Mouse (Mus musculus): ENCODE results near the gene Dmbt1.
"Not testable (repeated sequence)": the region's sequence is repeated elsewhere in the genome, so short reads cannot be mapped to it uniquely, and the experiment has no call there.

The Dmbt1 gene

DNA sequence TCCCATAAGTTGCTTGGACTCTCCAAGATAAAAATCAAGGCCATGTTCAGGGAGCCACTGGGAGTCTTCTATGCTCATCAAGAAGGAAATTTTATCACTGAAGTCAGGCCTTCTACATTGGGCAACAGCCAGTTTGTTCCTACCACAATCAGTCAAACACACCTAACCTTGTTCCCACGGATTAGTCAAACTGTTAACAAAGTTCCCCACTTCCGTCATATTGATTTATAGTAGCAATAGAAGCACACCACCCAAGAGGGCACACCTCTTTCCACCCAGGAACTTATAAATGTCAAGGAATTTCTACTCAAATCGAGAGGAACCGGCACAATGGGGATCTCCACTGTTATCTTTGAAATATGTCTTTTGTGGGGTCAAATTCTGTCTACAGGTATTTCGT is at the start of gene Dmbt1:
Gene Dmbt1 (plus strand): TSS at position 299 of the 400 bp plus-strand sequence.
- no peak for DNase-seq

DNA sequence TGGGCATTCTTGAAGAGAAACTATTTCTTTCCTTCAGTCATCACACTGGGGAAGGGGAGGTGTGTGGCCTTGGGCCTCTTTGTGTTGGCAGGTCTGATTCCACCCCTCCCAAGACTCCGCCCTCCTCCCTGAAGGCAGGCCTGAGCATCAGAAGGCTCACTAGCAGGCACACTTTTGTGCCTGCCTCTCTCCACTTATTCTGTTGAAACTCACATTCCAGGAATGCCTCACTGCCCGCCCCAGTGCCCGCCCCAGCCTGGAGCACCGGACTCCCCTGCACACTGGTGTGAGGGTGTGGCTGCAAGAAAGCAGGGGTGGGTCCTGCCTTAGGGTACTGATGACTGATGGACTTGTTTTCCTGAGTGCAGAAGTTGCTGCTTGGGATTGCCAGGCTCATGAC is 49.5 kb upstream of the Dmbt1 start:
- DNase-seq = peak; percentile 61

DNA sequence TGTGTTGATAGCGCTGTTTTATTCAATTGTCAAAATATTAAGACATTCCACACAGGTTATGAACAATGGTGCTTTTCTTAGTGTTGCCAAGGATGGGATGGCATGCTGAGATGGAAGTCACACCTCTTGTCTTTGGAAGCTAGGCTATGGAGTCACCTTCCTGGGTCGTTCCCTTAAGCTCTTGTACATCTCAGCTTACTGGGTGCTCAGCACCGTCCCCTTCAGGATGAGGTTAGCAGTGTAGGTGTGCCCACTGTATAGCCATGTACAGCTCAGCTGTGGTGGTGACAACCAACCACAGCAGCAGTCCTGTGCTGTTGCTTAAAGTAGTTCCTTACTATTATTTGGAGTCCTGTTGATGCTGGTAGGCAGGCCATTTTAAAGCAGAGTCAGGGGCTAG is 49.0 kb upstream of the Dmbt1 start:
- no peak for DNase-seq

DNA sequence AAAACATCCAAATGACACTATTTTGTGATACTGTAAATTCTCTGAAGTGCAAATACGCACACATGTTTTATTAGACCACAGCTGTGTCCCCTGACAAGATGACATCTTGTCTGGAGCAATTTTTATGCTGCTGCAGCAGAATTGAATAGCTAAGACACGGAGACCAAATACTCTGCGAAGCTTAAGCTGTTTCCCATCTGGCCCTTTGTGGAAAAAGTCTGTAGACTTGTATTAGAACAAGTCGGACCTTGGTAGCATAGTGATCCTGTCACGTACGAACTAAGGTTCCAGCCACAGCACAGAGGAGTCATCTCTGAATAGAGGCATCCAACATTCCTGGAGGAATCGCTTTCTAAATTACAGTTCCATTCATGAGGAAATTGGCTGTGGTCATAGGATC is 47.6 kb upstream of the Dmbt1 start:
- no peak for DNase-seq

DNA sequence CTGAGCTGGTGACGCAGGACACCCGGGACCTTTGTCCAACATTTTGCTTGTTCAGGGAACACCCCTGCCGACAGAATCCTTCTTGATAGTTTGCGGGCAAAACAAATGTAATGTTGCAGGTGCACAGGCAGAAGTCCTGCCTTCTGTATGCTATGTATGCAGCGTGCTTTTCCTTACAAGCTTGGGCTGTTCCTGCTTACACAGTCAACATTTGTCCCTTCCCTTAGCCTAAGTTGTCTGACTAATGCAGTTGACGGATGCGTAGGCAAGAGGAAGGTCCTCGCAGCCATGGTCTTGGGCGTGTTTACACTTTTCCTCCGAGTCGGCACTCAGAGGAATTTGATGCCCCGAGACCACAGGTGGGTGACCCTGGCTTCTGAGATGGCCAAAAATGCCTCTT is 46.7 kb upstream of the Dmbt1 start:
- no peak for DNase-seq

DNA sequence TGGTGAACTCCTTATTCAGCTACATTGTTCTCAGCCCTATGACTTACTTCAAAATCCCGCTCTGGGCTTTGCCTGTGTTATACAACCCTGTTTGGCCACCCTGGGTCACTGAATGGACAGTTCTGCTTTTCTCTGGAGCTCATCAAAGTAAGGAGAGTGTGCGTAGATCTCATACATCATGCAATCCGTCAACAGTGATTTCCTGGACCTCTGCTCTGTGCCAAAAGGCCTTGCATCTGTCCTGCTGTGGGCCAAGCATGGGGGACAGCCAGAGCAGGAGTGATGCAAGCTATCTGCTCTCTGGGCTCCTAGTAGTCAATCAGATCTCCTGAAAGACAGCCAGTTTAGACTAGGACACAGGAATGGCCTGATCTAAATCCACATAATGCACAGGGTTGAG is 46.1 kb upstream of the Dmbt1 start:
- DNase-seq = no peak

DNA sequence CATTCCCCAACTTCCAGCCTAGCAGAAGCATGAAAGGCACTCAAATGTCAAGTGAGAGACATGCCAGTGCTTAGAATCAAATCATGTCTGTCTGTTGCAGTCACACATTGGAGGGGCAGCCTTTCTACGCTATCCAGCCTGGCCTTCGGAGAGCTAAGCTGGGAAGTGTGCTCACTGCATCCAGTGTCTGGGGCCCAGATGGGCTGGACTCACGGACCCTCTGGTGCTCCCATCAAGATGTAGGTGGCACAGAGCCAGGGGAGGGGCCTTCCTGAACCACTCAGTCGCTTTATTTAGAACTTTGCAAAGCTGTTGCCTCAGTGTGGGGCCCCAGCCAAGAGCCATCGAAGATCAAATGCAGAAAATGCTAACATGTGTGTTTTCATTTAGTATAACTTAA is 43.7 kb upstream of the Dmbt1 start:
- DNase-seq = no peak

DNA sequence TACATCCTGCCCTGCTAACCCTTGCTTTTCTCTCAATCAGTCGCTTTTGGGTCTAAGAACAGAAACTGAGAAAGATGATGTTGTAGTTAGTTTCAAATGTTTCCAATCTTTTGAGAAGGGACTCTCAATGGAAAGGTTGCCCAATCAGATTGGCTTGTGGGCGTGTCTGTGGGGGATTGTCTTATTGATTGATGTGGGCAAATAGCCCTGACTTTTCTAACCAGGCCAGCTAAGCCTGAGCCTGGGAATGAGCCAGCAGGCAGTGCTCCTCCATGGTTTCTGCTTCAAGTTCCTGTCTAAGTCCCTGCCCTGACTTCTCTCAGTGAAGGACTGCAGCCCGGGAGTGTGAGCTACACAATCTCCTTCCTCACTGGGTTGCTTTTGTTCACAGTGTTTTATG is 42.5 kb upstream of the Dmbt1 start:
- no peak for DNase-seq

DNA sequence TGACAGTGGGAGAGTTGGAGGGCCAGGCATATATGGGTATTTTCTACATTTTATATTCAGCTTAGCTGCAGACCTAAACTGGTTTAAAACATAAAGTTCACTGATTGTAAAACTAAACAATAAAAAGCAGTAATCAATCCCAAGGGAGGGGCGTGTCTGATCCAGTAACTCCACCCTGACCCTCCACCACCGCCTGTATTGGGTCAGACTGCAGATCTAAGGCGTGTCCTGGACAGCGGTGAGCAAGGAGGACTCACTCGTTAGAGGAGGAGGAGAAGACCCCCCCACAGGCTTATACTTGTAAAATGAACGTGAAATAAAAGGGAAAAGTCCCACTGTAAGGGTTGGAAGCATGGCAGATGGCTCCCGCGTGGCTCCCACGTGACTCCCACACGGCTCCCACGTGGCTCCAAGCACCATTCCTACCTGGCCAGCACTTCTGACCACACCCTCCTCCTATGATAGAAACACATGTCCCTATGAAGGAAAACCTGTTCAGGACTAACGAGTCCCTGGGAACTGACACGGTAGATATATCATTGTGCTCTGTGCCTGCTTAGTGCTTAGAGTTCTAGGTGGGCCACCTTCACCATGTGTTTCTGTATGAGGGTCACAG is 40.6 kb upstream of the Dmbt1 start:
- no peak for DNase-seq

DNA sequence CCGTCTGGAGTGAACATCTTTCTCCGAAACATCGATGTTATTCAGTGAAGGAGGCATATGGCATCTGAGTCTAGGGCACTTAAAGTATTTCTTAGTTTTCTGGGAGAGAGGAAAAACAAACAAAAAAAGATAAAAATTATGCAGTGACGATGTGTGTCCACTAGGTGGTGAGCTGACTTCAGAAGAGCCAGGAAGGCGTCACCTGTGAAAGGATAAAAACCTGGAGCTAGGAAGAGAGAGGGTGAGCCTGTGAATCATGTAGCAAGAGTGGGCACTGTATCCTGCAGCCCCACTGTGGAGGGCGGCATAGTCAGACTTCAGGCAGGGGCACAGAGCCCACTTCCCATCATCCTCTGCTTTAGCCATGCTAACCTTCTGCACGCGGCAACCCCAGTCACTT is 37.9 kb upstream of the Dmbt1 start:
- DNase-seq = no peak

DNA sequence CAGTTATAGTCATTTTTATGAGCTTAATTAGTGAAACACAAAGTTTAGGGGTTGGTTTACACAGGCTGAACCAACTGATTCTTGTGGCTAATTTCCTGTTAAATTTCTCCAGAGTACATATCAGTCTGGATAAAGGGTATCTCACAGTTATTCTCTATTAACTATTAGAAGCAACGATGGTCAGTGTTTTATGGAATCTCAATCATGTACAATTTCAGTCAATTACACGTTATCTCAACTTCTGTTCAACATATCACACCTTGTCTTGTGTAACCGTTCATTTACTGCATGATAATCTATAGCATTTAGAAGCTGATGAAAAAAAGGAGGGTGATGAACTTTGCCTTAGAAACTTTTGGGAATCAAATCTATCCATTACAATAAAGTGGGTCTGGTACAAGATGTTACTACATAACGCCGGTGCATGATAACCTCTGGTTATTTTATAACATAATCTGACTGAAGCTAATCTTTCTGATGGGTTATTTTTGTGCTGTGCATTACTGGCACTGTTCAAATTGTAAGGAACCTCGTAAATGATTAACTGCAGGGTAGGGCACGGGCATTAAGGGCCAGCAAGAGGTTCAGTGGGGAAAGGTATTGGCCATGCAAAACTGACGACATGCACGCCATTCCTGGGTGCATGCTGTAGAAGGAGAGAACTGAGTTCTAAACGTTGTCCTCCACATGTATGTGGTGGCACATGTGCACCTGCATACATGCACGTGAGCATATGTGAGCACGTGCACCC is 29.7 kb upstream of the Dmbt1 start:
- DNase-seq = no peak

DNA sequence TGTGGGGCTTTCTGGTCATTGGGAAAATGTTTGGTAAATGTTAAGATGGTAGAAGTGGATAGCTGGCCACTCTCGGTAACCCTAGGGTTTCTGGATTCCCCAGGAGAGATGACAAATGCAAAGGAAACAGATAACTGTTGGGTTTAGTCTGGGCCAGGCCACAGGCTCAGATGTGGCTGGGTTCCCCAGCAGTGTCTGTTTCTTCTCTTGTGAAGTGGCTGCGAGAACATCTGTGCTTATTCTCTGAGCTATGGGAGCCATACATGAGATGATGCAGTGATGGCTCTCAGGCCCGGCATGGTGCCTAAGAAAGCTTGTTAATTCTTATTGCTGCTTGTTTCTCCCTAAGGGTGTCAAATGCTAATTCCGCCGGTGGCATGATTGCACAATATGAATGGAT is 27.8 kb upstream of the Dmbt1 start:
- no peak for DNase-seq

DNA sequence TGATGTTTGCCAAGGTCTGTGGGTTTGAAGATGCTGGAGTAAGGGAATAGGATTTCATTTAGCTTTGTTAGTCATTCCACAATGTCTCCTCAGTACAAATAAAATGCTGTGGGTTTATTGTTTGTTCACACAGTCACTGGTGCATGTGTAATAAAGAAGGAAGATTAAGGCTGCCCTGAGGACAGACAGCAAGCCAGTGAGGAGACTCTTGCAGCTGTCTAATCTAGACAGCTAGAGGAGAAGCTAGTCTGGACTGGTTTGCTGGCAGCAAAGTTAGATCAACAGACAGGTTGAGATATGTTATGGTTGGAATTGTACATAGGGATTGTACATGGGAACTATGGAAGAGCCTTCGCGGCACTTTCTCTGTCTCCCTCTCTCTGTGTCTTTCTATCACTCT is 24.6 kb upstream of the Dmbt1 start:
- DNase-seq = no peak

DNA sequence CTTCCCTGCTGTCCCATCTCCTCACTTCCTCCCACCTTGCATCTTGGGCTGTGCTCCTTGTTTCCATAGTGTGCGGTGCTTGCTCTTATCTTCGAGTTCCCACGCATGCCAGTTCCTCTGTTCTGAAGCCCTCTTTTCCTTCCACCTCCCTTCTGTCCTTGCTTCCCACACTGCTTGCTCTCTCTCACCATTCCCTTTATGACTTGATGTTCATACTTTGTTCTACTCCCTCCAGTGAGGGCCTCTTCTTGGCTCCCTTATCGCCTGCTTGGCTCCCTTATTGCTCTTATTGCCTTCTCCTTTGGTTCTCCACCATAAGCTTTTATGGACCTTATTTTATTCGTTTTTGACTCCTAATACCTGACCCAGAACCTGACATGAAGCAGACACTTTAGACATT is 22.7 kb upstream of the Dmbt1 start:
- no peak for DNase-seq

DNA sequence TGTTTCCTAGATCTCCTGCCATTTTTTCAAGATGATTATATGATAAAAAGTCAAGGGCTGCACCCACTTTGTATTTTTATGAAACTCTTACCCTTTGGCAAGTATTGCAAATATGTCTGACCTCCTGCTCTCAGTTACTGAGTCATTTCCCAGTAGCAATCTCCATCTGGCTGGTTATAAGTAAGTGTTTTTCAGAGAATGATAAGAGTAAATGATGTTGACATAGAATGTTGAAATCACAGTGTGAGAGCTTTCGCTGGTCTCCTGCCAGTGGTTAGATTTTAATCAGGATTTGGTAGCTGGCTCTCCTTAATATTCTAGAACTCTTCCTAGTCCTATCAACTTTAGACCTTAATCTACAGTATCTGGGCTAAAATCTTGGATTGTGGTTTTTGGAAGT is 20.0 kb upstream of the Dmbt1 start:
- peak; percentile 55 for DNase-seq

DNA sequence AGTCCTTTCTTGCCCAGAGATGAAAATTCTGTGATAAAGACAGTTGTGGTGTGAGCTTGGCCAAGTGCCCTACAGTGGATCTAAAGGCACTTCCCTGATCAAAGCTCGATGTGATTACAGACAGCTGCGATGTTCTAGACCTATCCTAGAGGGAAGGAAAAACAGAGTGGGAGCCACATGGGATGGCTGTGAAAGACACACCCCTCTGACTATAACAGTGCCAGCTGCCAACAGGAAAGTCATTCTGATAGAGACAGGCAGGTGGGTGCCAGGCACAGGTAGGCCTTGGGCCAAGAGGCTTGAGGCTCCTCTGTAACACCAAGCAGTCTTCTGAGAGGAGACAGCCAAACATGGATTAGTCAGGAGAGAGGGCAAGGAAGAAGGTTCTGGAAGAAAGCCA is 12.7 kb upstream of the Dmbt1 start:
- no peak for DNase-seq

DNA sequence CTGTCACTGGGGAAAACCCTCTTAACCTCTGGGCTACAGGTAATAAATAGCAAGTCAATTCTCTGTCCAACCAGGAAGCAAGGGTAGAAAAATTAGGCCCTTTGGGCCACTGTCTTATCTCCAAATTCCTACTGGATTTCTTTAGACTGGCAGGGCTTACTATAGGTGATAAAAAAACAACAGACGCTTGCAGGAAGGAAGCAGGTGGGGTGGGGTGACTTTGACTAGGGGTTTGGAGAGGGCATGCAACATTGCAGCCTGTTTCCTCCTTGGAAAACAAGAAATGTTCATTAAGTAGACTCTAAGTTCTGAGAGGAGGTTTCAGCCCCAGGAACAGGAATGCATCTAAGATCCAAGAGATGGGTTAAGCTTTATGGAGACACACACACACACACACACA is 7.0 kb upstream of the Dmbt1 start:
- no peak for DNase-seq

DNA sequence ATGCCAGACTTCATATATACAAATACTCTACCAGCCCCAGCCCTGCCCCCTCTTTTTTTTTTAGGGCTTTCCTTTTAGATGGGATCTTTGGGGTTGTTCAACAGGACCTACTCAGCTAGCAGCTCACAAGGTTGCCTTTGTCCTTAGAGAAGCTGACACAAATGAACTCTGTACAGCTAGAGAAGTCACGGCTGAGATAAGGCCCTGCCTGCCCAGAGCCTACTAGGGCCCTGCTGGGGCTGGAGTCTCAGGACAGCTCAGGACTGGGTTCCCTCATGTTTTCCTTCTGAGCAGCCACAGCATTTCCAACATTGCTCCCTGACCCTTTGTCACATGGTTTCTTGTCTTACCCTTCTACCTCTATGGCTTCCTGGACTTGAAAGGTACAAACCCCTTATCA is 4.3 kb upstream of the Dmbt1 start:
- no peak for DNase-seq

DNA sequence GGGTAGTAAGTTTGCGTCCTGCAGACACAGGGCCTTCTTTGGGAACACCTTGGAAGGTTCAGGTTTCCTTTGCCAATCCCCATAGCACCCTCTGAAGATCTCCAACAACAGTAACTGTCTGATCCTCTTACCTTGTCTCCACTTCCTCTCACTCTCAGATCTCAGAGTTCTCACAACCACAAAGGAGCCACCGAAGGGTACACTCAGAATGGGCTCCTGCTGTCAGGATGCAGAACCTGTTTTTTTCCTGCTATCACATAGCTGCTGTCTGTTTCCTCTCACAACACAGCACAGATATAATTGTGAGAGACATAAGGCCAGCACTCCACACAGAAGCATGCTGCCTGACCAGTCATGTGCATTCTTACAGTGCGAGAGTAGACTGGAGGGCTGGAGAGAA is 4.5 kb downstream of the Dmbt1 start:
- DNase-seq = no peak

DNA sequence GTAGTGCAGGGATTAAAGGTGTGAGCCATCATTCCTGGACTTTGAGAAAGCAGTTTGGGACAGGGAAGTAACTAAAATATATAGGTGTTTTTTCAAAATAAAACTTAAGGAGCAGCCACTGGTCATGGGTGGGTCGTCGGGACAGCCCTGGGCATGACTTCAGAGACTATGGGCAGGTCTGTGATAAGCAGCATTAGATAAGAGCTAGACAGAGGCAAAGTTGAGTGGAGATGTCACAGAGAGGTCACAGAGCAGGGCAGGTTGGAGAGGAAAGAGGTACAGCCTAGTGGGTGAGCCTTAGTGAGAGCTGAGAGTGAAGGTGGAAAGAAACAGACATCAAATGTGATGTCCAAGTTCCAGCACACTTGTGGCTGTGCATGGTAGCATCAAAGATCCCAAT is 5.2 kb downstream of the Dmbt1 start:
- DNase-seq = no peak

DNA sequence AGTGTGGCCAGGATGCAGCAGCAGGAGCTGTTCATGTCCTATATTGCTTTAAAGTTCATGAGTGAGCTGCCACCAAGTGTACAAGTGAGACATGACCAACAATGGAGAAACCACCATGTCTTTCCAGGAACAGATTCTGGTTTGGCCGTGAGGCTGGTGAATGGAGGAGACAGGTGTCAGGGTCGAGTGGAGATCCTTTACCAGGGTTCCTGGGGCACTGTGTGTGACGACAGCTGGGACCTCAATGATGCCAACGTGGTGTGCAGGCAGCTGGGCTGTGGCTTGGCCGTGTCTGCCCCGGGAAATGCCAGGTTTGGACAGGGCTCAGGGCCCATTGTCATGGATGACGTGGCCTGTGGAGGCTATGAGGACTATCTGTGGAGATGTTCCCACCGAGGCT is 8.9 kb downstream of the Dmbt1 start:
- DNase-seq = not testable (repeated sequence)

DNA sequence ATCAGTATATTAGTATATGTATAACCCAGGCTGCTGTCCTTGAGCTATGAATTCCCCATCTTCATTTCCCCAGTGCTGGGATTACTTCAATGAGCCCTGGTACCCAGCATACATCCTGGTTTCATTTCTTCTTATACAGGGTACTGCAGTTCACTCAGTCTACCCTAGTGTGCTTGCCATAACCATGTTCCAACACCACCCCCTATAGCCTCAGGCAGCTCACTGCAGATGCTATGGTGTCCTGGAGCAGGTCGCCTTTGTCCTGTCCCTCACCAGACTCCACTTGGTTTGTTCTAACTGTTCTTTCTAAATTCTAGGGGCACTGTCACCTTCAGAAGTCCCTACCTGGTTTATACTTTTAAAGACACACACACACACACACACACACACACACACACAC is 10.8 kb downstream of the Dmbt1 start:
- no peak for DNase-seq

DNA sequence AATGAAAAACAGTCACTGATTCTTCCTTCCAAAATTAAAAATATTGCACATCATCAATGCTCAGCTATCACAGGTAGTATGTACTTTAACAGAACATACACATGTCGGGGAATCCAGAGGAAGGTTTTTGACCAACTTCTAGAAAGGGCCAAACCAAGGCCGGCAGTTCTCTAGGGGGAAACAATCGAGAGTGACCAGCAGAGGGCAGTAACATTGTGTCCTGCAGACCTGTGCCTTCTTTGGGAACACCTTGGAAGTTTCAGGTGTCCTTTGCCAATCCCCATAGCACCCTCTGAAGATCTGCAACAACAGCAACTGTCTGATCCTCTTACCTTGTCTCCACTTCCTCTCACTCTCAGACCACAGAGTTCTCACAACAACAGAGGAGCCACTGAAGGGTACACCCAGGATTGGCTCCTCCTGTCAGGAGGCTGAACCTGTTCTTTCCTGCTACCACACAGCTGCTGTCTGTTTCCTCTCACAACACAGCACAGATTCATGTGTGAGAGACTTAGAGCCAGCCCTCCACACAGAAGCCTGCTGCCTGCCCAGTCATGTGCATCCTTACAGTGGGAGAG is 13.5 kb downstream of the Dmbt1 start:
- DNase-seq = peak; percentile 38

DNA sequence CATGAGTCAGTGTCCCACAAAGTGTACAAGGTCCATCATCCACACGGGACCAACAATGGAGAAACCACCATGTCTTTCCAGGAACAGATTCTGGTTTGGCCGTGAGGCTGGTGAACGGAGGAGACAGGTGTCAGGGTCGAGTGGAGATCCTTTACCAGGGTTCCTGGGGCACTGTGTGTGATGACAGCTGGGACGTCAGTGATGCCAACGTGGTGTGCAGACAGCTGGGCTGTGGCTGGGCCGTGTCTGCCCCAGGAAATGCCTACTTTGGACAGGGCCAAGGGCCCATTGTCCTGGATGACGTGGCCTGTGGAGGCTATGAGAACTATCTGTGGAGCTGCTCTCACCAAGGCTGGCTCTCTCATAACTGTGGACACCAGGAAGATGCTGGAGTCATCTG is 18.0 kb downstream of the Dmbt1 start:
- DNase-seq = not testable (repeated sequence)
